Mouse (Mus musculus) limb, embryonic 13.5 days (tissue): ENCODE measurements at regions not wholly inside any gene's neighbourhood (a gene's known extent, or its start where the extent isn't known, plus 50 kb on each side); places are given as distances from the start of the nearest gene placed in this dataset.

Experiments used
- ATAC-seq: fragments of 200-750 bp; cut with Nextera tagmentation; 2 replicates; pipeline ENCODE4 v1.8.0; 2017; ENCODE audit warnings: low read depth, moderate number of reproducible peaks, moderate TSS enrichment; ENCODE audit not compliant: low FRiP score
- H3K27ac ChIP-seq: fragments of 300-500 bp; sonication (generic); 2 replicates; pipeline ENCODE4 v1.5.1; 2015; ENCODE audit warnings: inconsistent platforms, mild to moderate bottlenecking, moderate library complexity
- H3K27me3 ChIP-seq: fragments of 300-500 bp; sonication (generic); 2 replicates; pipeline ENCODE4 v1.6.1; 2015; ENCODE audit warnings: mild to moderate bottlenecking, inconsistent platforms
- H3K36me3 ChIP-seq: fragments of 300-500 bp; sonication (generic); 2 replicates; pipeline ENCODE4 v1.6.1; 2015; ENCODE audit warnings: inconsistent platforms, mild to moderate bottlenecking, moderate library complexity
- H3K4me1 ChIP-seq: fragments of 300-500 bp; sonication (generic); 2 replicates; pipeline ENCODE4 v1.6.1; 2015; ENCODE audit warnings: inconsistent platforms
- H3K4me2 ChIP-seq: fragments of 300-500 bp; sonication (generic); replicated peaks from 2 replicates; pipeline ENCODE4 v1.6.1; 2015; ENCODE audit warnings: inconsistent platforms, mild to moderate bottlenecking, moderate library complexity
- H3K4me3 ChIP-seq: fragments of 300-500 bp; sonication (generic); 2 replicates; pipeline ENCODE4 v1.5.1; 2015; ENCODE audit warnings: moderate library complexity, mild to moderate bottlenecking, inconsistent platforms
- H3K9ac ChIP-seq: fragments of 300-500 bp; sonication (generic); 2 replicates; pipeline ENCODE4 v1.6.1; 2015; ENCODE audit warnings: mild to moderate bottlenecking, inconsistent platforms
- H3K9me3 ChIP-seq: fragments of 300-500 bp; sonication (generic); 2 replicates; pipeline ENCODE4 v1.6.1; 2016; ENCODE audit warnings: inconsistent platforms
- WGBS: fragments of 180-500 bp; shearing (Covaris S2); methylation state at CpG from one replicate; pipeline ENCODE4 v1.1.7; 2015; 5-methylcytosine and 5-hydroxymethylcytosine counted together

DNA sequence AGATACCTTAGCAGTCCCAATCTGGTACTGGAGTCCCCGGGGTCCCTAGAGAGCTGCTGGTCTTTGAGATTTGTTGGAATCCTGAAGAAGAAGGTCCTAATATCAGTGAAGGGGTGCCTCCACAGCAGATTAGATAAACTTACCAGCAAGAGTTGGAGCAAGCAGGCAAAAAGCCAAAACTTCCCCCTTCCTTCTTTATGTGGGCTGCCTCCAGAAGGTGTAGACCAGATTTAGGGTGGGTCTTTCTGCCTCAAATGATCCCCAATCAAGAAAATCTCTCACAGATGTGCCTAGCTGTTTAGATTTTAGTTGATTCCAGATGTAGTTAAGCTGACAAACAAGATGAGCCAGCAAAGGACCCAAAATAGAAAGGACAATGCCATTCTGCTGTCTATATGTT lies 90.1 kb upstream of the Hs6st1 start:
- peaks cover 36% of the 10 kb centered on the region for H3K4me1 ChIP-seq
- WGBS: 77% methylated on average over 1 of the region's 1 CpGs
- no peak overlapping the region for H3K9ac ChIP-seq
- no peaks in the 10 kb centered on the region for H3K36me3 ChIP-seq
- ATAC-seq: no peak
- H3K27ac ChIP-seq: no peak overlapping the region
- H3K9me3 ChIP-seq: no peaks in the 10 kb centered on the region
- no peak overlapping the region for H3K4me3 ChIP-seq
- H3K4me2 ChIP-seq: no peak overlapping the region
- no peaks in the 10 kb centered on the region for H3K27me3 ChIP-seq

DNA sequence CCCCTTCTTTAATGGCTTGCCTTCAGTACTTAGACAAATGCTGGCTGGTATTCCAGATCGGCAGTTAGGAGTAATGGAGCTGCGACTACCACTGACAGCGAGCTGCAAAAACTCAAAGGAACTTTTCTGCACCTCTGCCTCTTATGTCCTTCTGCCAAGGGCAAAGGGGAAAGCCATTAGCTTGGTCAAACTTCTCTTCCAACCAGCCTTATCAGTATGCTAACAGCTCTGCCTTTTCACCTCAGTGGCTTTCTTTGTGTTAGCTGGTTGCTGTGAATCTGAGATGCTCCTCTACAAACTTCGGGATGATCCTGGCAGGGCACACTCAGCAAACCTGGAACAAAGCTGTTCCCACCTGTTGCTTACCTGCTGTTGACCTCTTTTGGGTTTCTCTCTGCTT lies 89.4 kb upstream of the Hs6st1 start:
- 61% methylated on average over 4 of the region's 4 CpGs for WGBS
- no peak for ATAC-seq
- no peak overlapping the region for H3K27ac ChIP-seq

DNA sequence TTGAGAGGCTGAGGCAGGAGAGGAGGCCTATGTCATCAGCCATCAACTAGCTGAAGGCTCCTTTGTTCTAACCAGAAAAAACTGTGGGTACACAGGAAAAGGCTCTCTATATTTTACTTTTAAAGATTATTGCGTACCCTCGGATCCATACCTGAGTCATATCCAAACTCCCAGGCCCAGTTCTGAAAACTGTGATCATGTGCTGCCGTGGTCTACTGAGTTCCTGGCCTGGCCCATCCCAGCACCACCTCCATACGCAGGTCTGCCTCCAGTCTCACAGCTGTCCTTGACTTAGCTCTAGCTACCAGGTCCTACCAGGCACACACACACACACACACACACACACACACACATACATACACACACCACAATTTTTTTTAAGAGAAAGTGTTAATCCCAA lies 87.0 kb upstream of the Hs6st1 start:
- no peaks in the 10 kb centered on the region for H3K27me3 ChIP-seq
- WGBS: 88% methylated on average over 4 of the region's 4 CpGs
- no peak overlapping the region for H3K4me3 ChIP-seq

More for the DNA sequence above, 89.4 kb upstream of the Hs6st1 start:
- Histone ChIP-seq H3K36me3 (no peaks in the 10 kb centered on the region), H3K4me2 (no peak overlapping the region), H3K4me1 (peaks cover 30% of the 10 kb centered on the region), H3K27me3 (no peaks in the 10 kb centered on the region), H3K9ac (no peak overlapping the region), H3K9me3 (no peaks in the 10 kb centered on the region), H3K4me3 (no peak overlapping the region)

DNA sequence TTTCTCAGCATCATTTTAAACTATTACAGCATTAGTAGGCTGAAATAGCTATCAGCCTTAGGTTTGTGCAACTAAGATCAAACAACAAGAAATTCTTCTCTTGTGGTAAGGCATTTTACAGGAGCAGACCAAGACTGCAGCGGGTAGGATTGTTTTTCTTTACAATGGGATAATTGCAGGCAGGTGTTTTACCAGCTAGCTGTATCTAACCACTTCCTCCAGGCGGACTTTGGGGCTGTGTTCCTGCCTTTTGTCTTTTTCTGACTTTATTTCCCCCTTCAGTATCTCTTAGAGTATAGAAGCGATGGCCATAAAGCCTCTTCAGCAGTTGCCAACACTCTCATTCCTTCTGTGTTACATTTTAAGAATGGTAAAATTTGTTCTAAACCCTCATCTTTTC lies 84.8 kb upstream of the Hs6st1 start:
- 46% methylated on average over 3 of the region's 3 CpGs for WGBS
- no peaks in the 10 kb centered on the region for H3K27me3 ChIP-seq
- no peak overlapping the region for H3K9ac ChIP-seq
- ATAC-seq: no peak
- H3K27ac ChIP-seq: no peak overlapping the region
- H3K9me3 ChIP-seq: no peaks in the 10 kb centered on the region
- no peak overlapping the region for H3K4me3 ChIP-seq
- H3K4me2 ChIP-seq: no peak overlapping the region
- no peaks in the 10 kb centered on the region for H3K36me3 ChIP-seq
- peaks cover 17% of the 10 kb centered on the region for H3K4me1 ChIP-seq

More for the DNA sequence above, 87.0 kb upstream of the Hs6st1 start:
- Histone ChIP-seq H3K9ac (no peak overlapping the region), H3K4me2 (no peak overlapping the region), H3K27ac (no peak overlapping the region), H3K4me1 (peaks cover 22% of the 10 kb centered on the region), H3K36me3 (no peaks in the 10 kb centered on the region), H3K9me3 (no peaks in the 10 kb centered on the region)
- no peak for ATAC-seq

DNA sequence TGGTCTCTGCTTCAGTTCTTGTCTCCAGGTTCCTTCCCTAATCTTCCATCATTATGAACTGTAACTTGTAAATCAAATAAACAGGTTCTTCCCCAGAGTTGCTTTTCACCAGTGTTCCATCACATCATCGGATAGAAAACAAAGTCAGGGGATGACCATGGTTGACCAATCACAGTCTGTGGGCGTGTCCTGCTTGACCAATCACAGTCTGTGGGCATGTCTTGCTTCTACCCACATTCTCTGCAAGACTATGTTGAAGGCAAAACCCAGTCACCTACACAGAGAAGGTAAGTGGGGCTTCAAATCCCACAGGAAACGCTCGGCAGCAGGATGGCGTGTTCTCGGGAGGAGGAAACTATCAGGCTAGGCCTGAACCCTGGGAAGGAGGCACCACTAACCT lies 82.9 kb upstream of the Hs6st1 start:
- WGBS: 92% methylated on average over 6 of the region's 6 CpGs
- H3K27me3 ChIP-seq: no peaks in the 10 kb centered on the region
- no peak for ATAC-seq
- H3K4me2 ChIP-seq: no peak overlapping the region
- H3K36me3 ChIP-seq: no peaks in the 10 kb centered on the region
- H3K9me3 ChIP-seq: peaks cover 8% of the 10 kb centered on the region
- no peak overlapping the region for H3K27ac ChIP-seq
- peaks cover 14% of the 10 kb centered on the region for H3K4me1 ChIP-seq
- no peak overlapping the region for H3K9ac ChIP-seq
- no peak overlapping the region for H3K4me3 ChIP-seq

DNA sequence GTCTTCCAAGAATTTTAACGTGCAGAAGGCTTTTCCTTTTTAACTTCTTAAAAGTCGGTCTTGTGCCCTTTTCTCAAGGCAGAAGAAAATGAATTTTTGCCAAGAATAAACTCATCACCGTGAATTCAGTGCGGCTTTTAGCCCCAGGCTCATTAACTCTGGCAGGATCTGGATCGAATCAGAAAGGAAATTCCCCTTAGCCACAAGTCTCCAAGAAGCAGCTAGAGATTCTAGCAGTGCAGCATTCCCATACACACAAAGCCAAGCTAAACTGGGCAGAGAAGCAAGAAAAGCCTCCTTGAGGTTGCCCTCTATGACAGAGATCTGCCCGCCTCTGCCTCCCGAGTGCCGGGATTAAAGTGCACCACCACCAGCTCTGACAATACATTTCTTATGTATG lies 81.5 kb upstream of the Hs6st1 start:
- no peaks in the 10 kb centered on the region for H3K27me3 ChIP-seq
- peaks cover 15% of the 10 kb centered on the region for H3K9me3 ChIP-seq
- peaks cover 14% of the 10 kb centered on the region for H3K4me1 ChIP-seq
- H3K36me3 ChIP-seq: no peaks in the 10 kb centered on the region
- WGBS: 47% methylated on average over 8 of the region's 8 CpGs
- H3K4me3 ChIP-seq: no peak overlapping the region
- no peak overlapping the region for H3K9ac ChIP-seq
- H3K4me2 ChIP-seq: no peak overlapping the region
- peak; percentile 52; the same call in 1 of the 2 replicates for ATAC-seq
- H3K27ac ChIP-seq: peak overlapping the region; percentile 75

DNA sequence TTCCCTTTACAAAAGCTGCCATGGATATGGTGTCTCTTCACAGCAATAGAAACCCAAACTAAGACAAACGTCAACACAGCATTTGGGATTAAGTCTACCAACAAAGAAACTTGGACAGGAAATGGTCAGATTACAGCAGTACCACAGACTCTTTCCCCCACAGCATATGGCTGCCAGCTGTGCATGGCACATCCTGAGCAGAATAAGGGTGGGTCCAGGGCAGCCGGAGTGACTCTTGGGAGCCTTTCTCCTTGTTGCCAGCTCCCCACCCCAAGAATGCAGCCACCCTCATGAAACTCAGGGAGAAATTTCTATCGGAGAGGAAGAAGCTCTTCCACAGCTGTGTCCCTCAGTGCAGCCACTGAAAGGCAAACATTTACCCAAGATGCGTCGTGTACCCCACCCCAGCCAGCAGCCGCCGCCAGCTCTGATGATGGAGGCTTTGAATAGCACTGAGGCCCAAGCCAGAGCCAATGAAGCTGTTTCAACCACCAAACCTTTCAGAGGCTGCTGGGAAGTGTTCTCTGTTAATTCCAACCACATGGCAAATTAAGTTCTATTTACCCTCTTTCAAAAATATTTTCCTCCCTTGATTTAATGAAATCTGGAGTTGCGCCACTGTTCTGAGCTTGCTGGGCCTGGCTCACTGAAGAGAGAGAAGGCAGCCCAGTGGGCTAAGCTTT lies 75.8 kb upstream of the Hs6st1 start:
- Histone ChIP-seq H3K4me1 (peaks cover 14% of the 10 kb centered on the region), H3K9me3 (peaks cover 15% of the 10 kb centered on the region), H3K9ac (no peak overlapping the region), H3K27me3 (no peaks in the 10 kb centered on the region), H3K36me3 (no peaks in the 10 kb centered on the region), H3K4me2 (no peak overlapping the region), H3K27ac (peak overlapping the region; percentile 74), H3K4me3 (no peak overlapping the region)
- 54% methylated on average over 8 of the region's 8 CpGs for WGBS
- peak; percentile 36; the same call in 1 of the 2 replicates for ATAC-seq

DNA sequence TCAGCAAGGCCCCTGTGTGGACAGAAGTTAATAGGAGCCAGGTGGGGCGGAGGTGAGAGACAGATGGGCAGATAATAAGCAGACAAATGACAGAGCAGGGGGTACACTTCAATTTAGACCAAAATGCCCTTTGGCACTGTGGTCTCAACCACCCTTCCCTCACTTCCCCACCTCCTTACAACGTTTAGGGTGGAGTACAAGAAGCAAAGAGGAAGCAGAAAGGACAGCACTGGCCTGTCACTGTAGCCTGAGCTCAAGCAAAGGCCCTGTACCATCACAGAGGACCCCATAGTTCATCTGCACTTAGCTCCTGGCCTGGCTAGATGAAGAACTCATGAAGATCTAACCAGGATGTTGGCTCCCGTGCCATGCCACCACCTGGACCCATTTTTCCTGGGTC lies 75.3 kb upstream of the Hs6st1 start:
- no peak for ATAC-seq
- H3K4me1 ChIP-seq: peaks cover 14% of the 10 kb centered on the region
- H3K27me3 ChIP-seq: no peaks in the 10 kb centered on the region
- H3K9me3 ChIP-seq: peaks cover 15% of the 10 kb centered on the region
- 47% methylated on average over 3 of the region's 3 CpGs for WGBS
- no peak overlapping the region for H3K4me2 ChIP-seq
- H3K27ac ChIP-seq: peak overlapping the region; percentile 61; the same call in 1 of the 2 replicates
- no peaks in the 10 kb centered on the region for H3K36me3 ChIP-seq
- H3K4me3 ChIP-seq: no peak overlapping the region
- no peak overlapping the region for H3K9ac ChIP-seq

DNA sequence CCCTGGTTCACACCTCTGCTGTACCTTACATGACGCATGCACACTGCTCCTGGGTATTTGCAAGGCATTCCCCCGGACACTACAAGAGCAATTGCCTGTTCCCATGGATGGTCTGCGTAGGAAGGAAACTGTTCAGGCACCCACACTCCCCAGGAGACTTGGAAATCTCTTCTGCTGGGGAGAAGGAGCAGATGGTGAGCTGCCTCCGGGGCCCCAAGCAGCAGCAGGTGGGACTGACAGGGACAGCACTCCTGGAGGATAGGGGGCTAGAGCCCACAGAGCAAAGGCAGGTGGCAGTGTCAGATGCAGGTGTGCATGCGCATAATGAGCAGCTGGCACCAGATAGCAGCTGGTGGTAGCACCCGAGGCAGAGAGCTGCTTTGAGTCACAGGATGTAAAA lies 72.5 kb upstream of the Hs6st1 start:
- Histone ChIP-seq H3K4me1 (peaks cover 14% of the 10 kb centered on the region), H3K27me3 (no peaks in the 10 kb centered on the region), H3K9me3 (peaks cover 3% of the 10 kb centered on the region; the same call in 1 of the 2 replicates), H3K9ac (no peak overlapping the region), H3K36me3 (no peaks in the 10 kb centered on the region), H3K4me3 (no peak overlapping the region), H3K27ac (no peak overlapping the region), H3K4me2 (no peak overlapping the region)
- WGBS: 66% methylated on average over 6 of the region's 6 CpGs
- no peak for ATAC-seq

DNA sequence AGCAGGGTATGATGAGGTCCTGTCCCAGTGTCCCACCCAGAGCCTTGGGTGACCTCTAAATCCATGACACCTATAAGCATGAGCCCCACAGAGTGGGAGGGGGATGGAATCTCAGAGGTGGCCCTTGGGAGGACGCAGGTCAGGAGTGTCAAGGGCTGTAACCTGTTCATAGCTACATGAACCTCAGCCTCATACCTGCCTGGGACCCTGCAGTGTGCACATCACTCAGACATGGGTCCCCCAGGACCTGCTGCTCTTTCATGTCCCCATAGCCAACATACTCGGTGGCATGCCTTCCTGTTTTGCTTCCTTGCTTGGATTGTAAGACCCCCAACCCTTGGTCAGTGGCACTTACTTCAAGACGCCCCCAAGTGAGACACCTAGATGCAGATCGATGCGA lies 66.9 kb upstream of the Hs6st1 start:
- Histone ChIP-seq H3K9ac (no peak overlapping the region), H3K9me3 (no peaks in the 10 kb centered on the region), H3K4me1 (no peaks in the 10 kb centered on the region), H3K36me3 (no peaks in the 10 kb centered on the region), H3K27me3 (no peaks in the 10 kb centered on the region), H3K27ac (no peak overlapping the region), H3K4me2 (no peak overlapping the region), H3K4me3 (no peak overlapping the region)
- 92% methylated on average over 5 of the region's 5 CpGs for WGBS
- ATAC-seq: no peak

DNA sequence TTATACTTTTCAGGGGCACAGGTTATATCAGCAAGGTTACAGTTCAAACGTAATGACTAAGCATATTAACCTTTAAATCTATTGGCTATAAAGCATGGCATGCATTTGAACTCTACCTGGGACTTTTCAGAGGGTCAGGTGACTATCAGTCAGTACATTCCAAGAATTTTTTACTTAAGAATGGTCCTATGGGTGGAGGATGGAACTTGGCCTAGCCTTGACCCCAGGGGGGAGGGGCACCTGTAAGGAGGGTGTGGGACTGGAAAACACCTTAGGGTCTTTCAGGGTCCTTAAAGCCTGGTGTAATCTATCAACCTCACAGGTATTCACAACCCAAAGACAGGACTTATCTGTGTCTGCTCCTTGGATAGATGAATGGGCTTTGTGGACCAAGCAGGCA lies 66.4 kb upstream of the Hs6st1 start:
- no peak overlapping the region for H3K4me2 ChIP-seq
- H3K4me1 ChIP-seq: 0 out of 2 replicates have a peak, but pooled peaks cover 2% of the 10 kb centered on the region
- ATAC-seq: no peak
- H3K4me3 ChIP-seq: no peak overlapping the region
- no peak overlapping the region for H3K27ac ChIP-seq
- H3K36me3 ChIP-seq: no peaks in the 10 kb centered on the region
- no peaks in the 10 kb centered on the region for H3K9me3 ChIP-seq
- no peak overlapping the region for H3K9ac ChIP-seq
- 68% methylated on average over 1 of the region's 1 CpGs for WGBS
- H3K27me3 ChIP-seq: no peaks in the 10 kb centered on the region

DNA sequence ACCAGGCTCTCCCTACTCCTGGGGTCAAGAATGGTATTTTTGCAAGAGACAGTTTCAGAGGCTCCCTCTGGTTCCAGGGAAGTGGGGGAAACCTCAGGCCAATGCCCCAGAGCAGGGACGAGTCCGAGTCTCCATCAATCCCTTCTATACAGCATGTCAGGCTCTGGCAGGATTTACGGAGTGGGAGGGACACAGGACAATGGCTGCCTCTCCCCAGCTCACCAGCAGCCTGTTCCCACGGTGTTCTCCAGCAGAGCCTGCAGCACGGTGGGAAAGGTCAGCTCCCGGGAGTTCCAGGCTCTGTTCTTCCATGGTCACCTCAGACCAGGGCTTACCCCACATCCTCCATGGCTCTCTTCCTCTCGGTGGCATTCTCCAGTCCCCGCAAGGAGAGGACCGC lies 64.6 kb upstream of the Hs6st1 start:
- peaks cover 6% of the 10 kb centered on the region; the same call in 1 of the 2 replicates for H3K4me1 ChIP-seq
- H3K4me2 ChIP-seq: no peak overlapping the region
- WGBS: 36% methylated on average over 9 of the region's 9 CpGs
- ATAC-seq: no peak
- H3K9ac ChIP-seq: no peak overlapping the region
- no peaks in the 10 kb centered on the region for H3K27me3 ChIP-seq
- no peak overlapping the region for H3K4me3 ChIP-seq
- H3K36me3 ChIP-seq: no peaks in the 10 kb centered on the region
- H3K9me3 ChIP-seq: no peaks in the 10 kb centered on the region
- H3K27ac ChIP-seq: no peak overlapping the region

DNA sequence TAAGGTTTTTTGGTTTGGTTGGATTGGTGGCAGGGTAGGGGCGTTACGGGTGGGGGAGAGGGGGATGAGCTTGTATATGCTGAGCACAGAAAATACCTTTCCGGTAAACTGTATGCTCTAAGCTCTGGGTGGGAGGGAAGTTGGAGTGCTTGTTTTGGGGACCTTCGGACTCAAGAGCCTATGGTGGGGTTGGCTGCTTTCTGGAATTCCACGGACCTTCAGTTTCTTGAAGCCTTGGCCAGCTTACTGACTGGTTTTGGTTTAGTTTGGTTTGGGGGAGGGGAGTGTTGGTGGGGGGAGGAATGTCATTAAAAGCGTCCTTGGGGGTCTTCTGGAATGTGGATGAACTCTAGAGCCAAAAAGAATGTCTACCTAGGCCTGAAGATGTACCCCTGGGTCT lies 59.6 kb upstream of the Hs6st1 start:
- H3K4me1 ChIP-seq: peaks cover 19% of the 10 kb centered on the region
- H3K4me3 ChIP-seq: no peak overlapping the region
- 0 out of 2 replicates have a peak overlapping the region, but pooled peaks have one; percentile 8 for H3K27ac ChIP-seq
- no peak overlapping the region for H3K9ac ChIP-seq
- ATAC-seq: no peak
- no peaks in the 10 kb centered on the region for H3K9me3 ChIP-seq
- no peak overlapping the region for H3K4me2 ChIP-seq
- H3K36me3 ChIP-seq: no peaks in the 10 kb centered on the region
- WGBS: 80% methylated on average over 6 of the region's 6 CpGs
- H3K27me3 ChIP-seq: no peaks in the 10 kb centered on the region
